Mouse (Mus musculus) embryo, embryonic 11.5 days (tissue): ENCODE measurements at regions not wholly inside any gene's neighbourhood (a gene's known extent, or its start where the extent isn't known, plus 50 kb on each side); places are given as distances from the start of the nearest gene placed in this dataset.

Experiments
- DNase-seq: peaks from one replicate; pipeline ENCODE4 v3.0.0-alpha.2; 2012; ENCODE audit warnings: low read depth, low spot score

DNA sequence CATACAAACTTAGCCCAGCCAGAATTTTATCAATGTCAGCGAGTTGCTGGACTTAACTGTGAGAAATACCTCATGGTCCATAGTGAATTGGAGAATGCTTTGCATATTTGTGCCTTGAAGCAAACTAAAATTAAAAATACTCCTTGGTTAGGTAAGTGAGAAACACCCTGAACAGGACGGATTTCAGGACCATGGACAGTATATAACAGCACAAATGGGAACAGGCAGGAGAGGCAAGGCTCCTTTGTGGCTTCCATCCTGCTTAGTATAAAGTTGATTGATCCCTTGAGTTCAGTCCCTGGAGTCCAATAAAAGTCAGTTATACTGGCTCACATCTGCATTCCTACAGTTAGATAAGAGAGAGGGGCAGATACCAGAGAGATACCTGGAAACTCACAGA is 53.9 kb upstream of the Bpifa3 start:
- DNase-seq = peak; percentile 37
